Comparison of ENCODE assay signal across 16 mouse cellular contexts in the genomic region with DNA sequence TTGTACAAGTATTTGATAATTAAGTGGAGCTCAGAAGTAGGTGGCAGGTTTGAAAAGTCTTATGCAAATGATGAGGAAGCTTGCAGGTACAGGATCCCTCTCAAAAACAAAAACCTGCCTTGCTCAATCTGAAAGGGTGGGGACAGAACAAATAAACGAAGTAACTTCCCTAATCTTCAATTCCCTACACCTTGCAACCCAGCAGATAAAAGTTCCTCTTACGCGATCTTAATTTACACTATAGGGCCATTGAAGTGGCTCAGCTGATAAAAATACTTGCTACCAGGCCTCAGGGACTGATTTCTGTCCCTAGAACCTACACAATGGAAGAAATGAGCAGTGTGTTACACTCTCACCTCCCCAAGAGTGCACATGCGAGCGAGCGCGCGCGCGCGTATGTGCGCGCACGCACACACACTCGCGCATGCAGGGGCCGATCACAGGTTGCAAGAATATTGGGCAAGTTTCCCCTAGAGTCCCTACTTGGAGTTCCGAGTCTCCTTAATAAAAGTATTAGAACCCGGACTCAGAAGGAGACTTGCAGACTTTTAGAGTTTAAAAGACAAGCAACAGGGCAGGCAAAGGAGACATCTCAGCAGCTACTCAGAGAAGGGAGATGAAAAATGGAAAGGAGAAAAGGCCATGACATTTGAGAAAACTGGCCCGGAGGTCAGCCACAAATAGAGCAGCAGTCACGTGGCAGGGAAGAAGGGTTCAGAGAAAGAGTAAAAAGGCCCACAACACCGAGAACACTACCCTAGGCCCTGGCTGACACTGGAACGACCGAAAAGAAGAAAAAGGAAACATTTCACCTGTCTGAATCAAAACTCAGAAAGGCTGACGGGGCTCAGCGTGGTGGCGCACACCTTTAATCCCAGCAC. TPM values are rescaled to one million over a fixed set of nuclear protein-coding genes. Genes with fewer than 3 reads are reported as not detected.
DNase-seq lines count a peak whose midpoint lies in the region; ATAC-seq and TF ChIP-seq lines count a peak whose summit lies in the region.
"Had no signal": no experiment of that assay in that cellular context is flagged by ENCODE, and none has a peak within 500 bp of the region (broad histone marks: within the 10 kb centered on the region; RNA-seq: fewer than 3 reads in every experiment).

No protein-coding gene starts in this region.

- H3K27ac ChIP-seq in cerebellum, adult 2 months (ENCODE audit: insufficient read depth, low read length) = no peak overlapping the region
- H3K27ac ChIP-seq: embryonic facial prominence, embryonic 13.5 days; heart, adult 2 months; heart, embryonic 15.5 days; kidney, postnatal 0 days; midbrain, embryonic 12.5 days had no signal

- 91% methylated on average over 27 of the region's 27 CpGs for WGBS in cerebellum, adult 2 months

- DNase-seq in ES-CJ7 (ENCODE audit: low read depth, low spot score) = peak; percentile 52
- peak; percentile 70 for DNase-seq in ZHBTc4 (ENCODE audit: low read depth, low spot score)
- DNase-seq in adipocyte (ENCODE audit: low spot score) = no peak
- DNase-seq in cerebellum, adult 2 months = no peak
- DNase-seq in kidney, adult 9 months = no peak
- DNase-seq: cerebellum, adult 8-10 months; heart, adult 2 months; left cerebral cortex, postnatal 4 days; lung, adult 18-20 months had no signal

- TF ChIP-seq CTCF in cerebellum, adult 2 months (IDR thresholded peaks at IDR 0.05; ENCODE audit: borderline replicate concordance, insufficient read depth, low read depth, low read length) = no peak

- no peak for TF ChIP-seq POLR2A in cerebellum, adult 2 months (IDR thresholded peaks at IDR 0.05; ENCODE audit: borderline replicate concordance, insufficient read depth, low read length)

- H3K27me3 ChIP-seq in cerebellum, adult 2 months (ENCODE audit: control insufficient read depth, insufficient read depth, low read length) = no peaks in the 10 kb centered on the region
- H3K27me3 ChIP-seq: heart, embryonic 15.5 days had no signal

- H3K4me1 ChIP-seq in cerebellum, adult 2 months (ENCODE audit: control insufficient read depth, insufficient read depth, low read length) = no peaks in the 10 kb centered on the region
- H3K4me1 ChIP-seq: embryonic facial prominence, embryonic 13.5 days; midbrain, embryonic 12.5 days had no signal

- H3K4me3 ChIP-seq in cerebellum, adult 2 months (replicated peaks; ENCODE audit: insufficient read depth, low read depth, low read length) = no peak overlapping the region
- H3K4me3 ChIP-seq: embryonic facial prominence, embryonic 13.5 days; heart, adult 2 months; heart, embryonic 15.5 days; midbrain, embryonic 12.5 days had no signal

- ATAC-seq in hematopoietic stem cell, adult 5-6 weeks (replicated peaks in 1 of 2; ENCODE audit: insufficient read depth in 1 of 2, low FRiP score in 2 of 2, low TSS enrichment in 1 of 2, low read depth in 1 of 2, poor library complexity in 2 of 2, severe bottlenecking in 2 of 2) = 0 out of 4 replicates have a peak, but pooled peaks have one; percentile 22 to 32
- peak; percentile 83 for ATAC-seq in megakaryocyte progenitor cell, adult 5-6 weeks (replicated peaks; ENCODE audit: poor library complexity)
- ATAC-seq: inflammation-experienced regulatory T-cells, adult 6 months had no signal

RNA-seq across cellular contexts. Expression of a gene that starts 6.7 kb away (rescaled TPM):
- total RNA-seq in hematopoietic stem cell, adult 5-6 weeks (2017) = 4.2 and 5.3 TPM in 2 replicates
- total RNA-seq in megakaryocyte progenitor cell, adult 5-6 weeks (2015) = 12.3 and 13.5 TPM in 2 replicates
- total RNA-seq in megakaryocyte progenitor cell, adult 5-6 weeks (2017) = 4.6 and 5.3 TPM in 2 replicates
- polyA plus RNA-seq in cerebellum, adult 2 months (2012; rRNA removed) = 15.7 and 16.5 TPM in 2 replicates

Comparison
In these comparisons a context has a peak if more than half of its experiments do, and no peak if none do; other contexts are left out.
1. DNase-seq: peak in ES-CJ7 (single experiment) and ZHBTc4 (single experiment); none in adipocyte (single experiment), cerebellum, adult 2 months (0 of 2) and kidney, adult 9 months (single experiment).